Mouse (Mus musculus) megakaryocyte-erythroid progenitor cell, adult 5-6 weeks (primary cell): ENCODE results near the gene Ddi1. TPM values are rescaled to one million over a fixed set of nuclear protein-coding genes. Genes with fewer than 3 reads are reported as not detected.
A peak's percentile ranks its signal among the peaks of the same experiment; 100 is the strongest.
"Not testable (repeated sequence)": the region's sequence is repeated elsewhere in the genome, so short reads cannot be mapped to it uniquely, and the experiment has no call there.

ENCODE experiments used
- ATAC-seq: replicated peaks from 2 replicates; pipeline ENCODE4 v1.8.0; 2016; ENCODE audit warnings: mild to moderate bottlenecking, inconsistent platforms; ENCODE audit not compliant: severe bottlenecking, poor library complexity, low FRiP score, low TSS enrichment
- total RNA-seq, 2 experiments: library from RNA; stranded (forward) in 1 of 2; stranded (reverse) in 1 of 2; fragments of 200-1000, 215-1000 nt in 1 of 2; fragments of >200 nt in 1 of 2; fragmentation: Nextera tagmentation in 1 of 2; gene quantifications; 2 replicates each; pipeline ENCODE4 v1.2.3; 2014 to 2017

The Ddi1 gene
- total RNA-seq (2014; fragmentation: Nextera tagmentation), result not detected in 2 replicates
- not detected in 2 replicates for total RNA-seq (2017)

GRCm38 (mm10) chr9:6269796-6270280 lies at the start of gene Ddi1:
Gene Ddi1 (minus strand): TSS chr9:6269846.
- ATAC-seq, result no peak

- no peak for ATAC-seq
Measured at GRCm38 (mm10) chr9:6317114-6317513, 47.5 kb upstream of the Ddi1 start.

GRCm38 (mm10) chr9:6305847-6306246 lies 36.2 kb upstream of the Ddi1 start:
- ATAC-seq, result peak; percentile 94

- ATAC-seq, result no peak
Measured at GRCm38 (mm10) chr9:6304590-6304989, 34.9 kb upstream of the Ddi1 start.

GRCm38 (mm10) chr9:6302050-6302449 lies 32.4 kb upstream of the Ddi1 start:
- no peak for ATAC-seq

- ATAC-seq, result no peak
Measured at GRCm38 (mm10) chr9:6298547-6298946, 28.9 kb upstream of the Ddi1 start.

- no peak for ATAC-seq
Measured at GRCm38 (mm10) chr9:6289211-6289696, 19.6 kb upstream of the Ddi1 start.

GRCm38 (mm10) chr9:6286770-6287169 lies 17.1 kb upstream of the Ddi1 start:
- no peak for ATAC-seq

- ATAC-seq, result 0 out of 2 replicates have a peak, but pooled peaks have one; percentile 34
Measured at GRCm38 (mm10) chr9:6277526-6277925, 7.9 kb upstream of the Ddi1 start.

- ATAC-seq, result no peak
Measured at GRCm38 (mm10) chr9:6276395-6276794, 6.7 kb upstream of the Ddi1 start.

- no peak for ATAC-seq
Measured at GRCm38 (mm10) chr9:6264820-6265219, 4.8 kb downstream of the Ddi1 start.

- no peak for ATAC-seq
Measured at GRCm38 (mm10) chr9:6257072-6257471, 12.6 kb downstream of the Ddi1 start.

GRCm38 (mm10) chr9:6251990-6252389 lies 17.7 kb downstream of the Ddi1 start:
- ATAC-seq, result no peak

GRCm38 (mm10) chr9:6250320-6250719 lies 19.3 kb downstream of the Ddi1 start:
- no peak for ATAC-seq

- not testable (repeated sequence) for ATAC-seq
Measured at GRCm38 (mm10) chr9:6235982-6236381, 33.7 kb downstream of the Ddi1 start.

- ATAC-seq, result no peak
Measured at GRCm38 (mm10) chr9:6217505-6217904, 52.1 kb downstream of the Ddi1 start.

GRCm38 (mm10) chr9:6212862-6213261 lies 56.8 kb downstream of the Ddi1 start:
- ATAC-seq, result no peak

Other genes starting within 250 kb of the Ddi1 start
- gene Pdgfd, start 101.3 kb downstream of the Ddi1 start, total RNA-seq (2014; fragmentation: Nextera tagmentation), result 2.5 and 4.5 TPM in 2 replicates
- gene Pdgfd, start 101.3 kb downstream of the Ddi1 start, total RNA-seq (2017), result 4.2 and 6.4 TPM in 2 replicates